Mouse (Mus musculus) CH12.LX (cell line): ENCODE results near the gene Zfyve1. TPM values are rescaled to one million over a fixed set of nuclear protein-coding genes. Genes with fewer than 3 reads are reported as not detected.

Source experiments
- DNase-seq: peaks from one replicate; pipeline ENCODE4 v3.0.0-alpha.2; 2013; ENCODE audit errors: extremely low read depth
- H3K27ac ChIP-seq: 2 replicates; pipeline ENCODE4 v1.5.1; 2012; ENCODE audit warnings: low read depth, mild to moderate bottlenecking, control low read depth, moderate library complexity; ENCODE audit not compliant: insufficient read depth
- H3K27me3 ChIP-seq: replicated peaks from 2 replicates; pipeline ENCODE3; 2012; ENCODE audit warnings: inconsistent platforms
- H3K36me3 ChIP-seq, 2 experiments: replicated peaks in 1 of 2; 2 replicates each; pipeline versions ENCODE3 to v1.6.1; 2012; ENCODE audit warnings: inconsistent platforms in 1 of 2, low read length in 1 of 2, mild to moderate bottlenecking in 1 of 2, mixed read lengths in 1 of 2, moderate library complexity in 1 of 2; ENCODE audit not compliant: control insufficient read depth in 1 of 2, insufficient read depth in 1 of 2
- H3K4me1 ChIP-seq, 2 experiments: 2 replicates each; pipeline ENCODE4 v1.6.1; 2012; ENCODE audit warnings: inconsistent platforms in 1 of 2, moderate library complexity in 1 of 2; ENCODE audit not compliant: insufficient read depth in 2 of 2, control insufficient read depth in 1 of 2
- H3K4me2 ChIP-seq: 2 replicates; pipeline ENCODE4 v1.6.1; 2012; ENCODE audit warnings: low read depth, mild to moderate bottlenecking, control low read depth; ENCODE audit not compliant: poor library complexity, insufficient read depth, severe bottlenecking
- H3K4me3 ChIP-seq, 3 experiments: fragments of 150-350 bp in 1 of 3; sonication (generic) in 1 of 3; replicated peaks in 1 of 3; 2 replicates each; pipeline versions ENCODE3 to v1.5.1; 2011 to 2012; ENCODE audit warnings: low read depth in 2 of 3, low read length in 2 of 3, mild to moderate bottlenecking in 2 of 3, moderate library complexity in 2 of 3, control low read depth in 1 of 3, improper control_type of control experiment in 1 of 3, inconsistent platforms in 1 of 3, mixed read lengths in 1 of 3; ENCODE audit not compliant: poor library complexity in 1 of 3
- H3K79me2 ChIP-seq: replicated peaks from 2 replicates; pipeline ENCODE4 v1.6.1; 2012; ENCODE audit warnings: mild to moderate bottlenecking, moderate library complexity; ENCODE audit not compliant: control insufficient read depth, poor library complexity, insufficient read depth, severe bottlenecking; ENCODE audit errors: extremely low read depth
- H3K9ac ChIP-seq: 2 replicates; pipeline ENCODE4 v1.6.1; 2012; ENCODE audit warnings: low read depth, mild to moderate bottlenecking, control low read depth, moderate library complexity; ENCODE audit not compliant: insufficient read depth
- H3K9me3 ChIP-seq: replicated peaks from 2 replicates; pipeline ENCODE3; 2012; ENCODE audit warnings: low read length, inconsistent platforms, mixed read lengths
- BHLHE40 ChIP-seq: IDR thresholded peaks from 2 replicates; pipeline ENCODE4 v1.6.1; 2011; ENCODE audit warnings: mild to moderate bottlenecking, low read depth, low read length, improper control_type of control experiment
- CHD1 ChIP-seq: IDR thresholded peaks from 2 replicates; pipeline ENCODE4 v1.6.1; 2012; ENCODE audit warnings: low read depth, low read length, improper control_type of control experiment, inconsistent platforms
- CTCF ChIP-seq, 2 experiments: IDR thresholded peaks in 1 of 2; conservative IDR thresholded peaks in 1 of 2; 2 replicates each; pipeline ENCODE4 v1.5.1; 2011 to 2012; ENCODE audit warnings: low read depth in 2 of 2, low read length in 2 of 2, improper control_type of control experiment in 1 of 2, inconsistent platforms in 1 of 2, mild to moderate bottlenecking in 1 of 2, moderate library complexity in 1 of 2
- E2F4 ChIP-seq: IDR thresholded peaks from 2 replicates; pipeline ENCODE4 v1.6.1; 2011; ENCODE audit warnings: low read depth, low read length, improper control_type of control experiment; ENCODE audit not compliant: insufficient replicate concordance
- ELF1 ChIP-seq: IDR thresholded peaks from 2 replicates; pipeline ENCODE4 v1.6.1; 2014; ENCODE audit warnings: low read depth, mild to moderate bottlenecking, inconsistent platforms, low read length, improper control_type of control experiment
- EP300 ChIP-seq: IDR thresholded peaks from 2 replicates; pipeline ENCODE4 v1.6.1; 2011; ENCODE audit warnings: low read length, improper control_type of control experiment
- GABPA ChIP-seq: IDR thresholded peaks from 2 replicates; pipeline ENCODE4 v1.6.1; 2012; ENCODE audit warnings: low read depth, low read length, improper control_type of control experiment, inconsistent platforms; ENCODE audit not compliant: insufficient replicate concordance
- HCFC1 ChIP-seq: IDR thresholded peaks from 2 replicates; pipeline ENCODE4 v1.6.1; 2012; ENCODE audit warnings: low read depth, mild to moderate bottlenecking, inconsistent platforms, low read length, improper control_type of control experiment
- IRF4 ChIP-seq: IDR thresholded peaks from 2 replicates; pipeline ENCODE4 v1.6.1; 2014; ENCODE audit warnings: low read depth, mild to moderate bottlenecking, inconsistent platforms, low read length, improper control_type of control experiment
- JUN ChIP-seq: IDR thresholded peaks from 2 replicates; pipeline ENCODE4 v1.6.1; 2011; ENCODE audit warnings: low read depth, mild to moderate bottlenecking, low read length, improper control_type of control experiment, moderate library complexity; ENCODE audit not compliant: insufficient read depth
- JUND ChIP-seq: conservative IDR thresholded peaks from 2 replicates; pipeline ENCODE4 v1.6.1; 2011; ENCODE audit warnings: low read depth, low read length, improper control_type of control experiment
- KAT2A ChIP-seq: IDR thresholded peaks from 2 replicates; pipeline ENCODE4 v1.6.1; 2012; ENCODE audit warnings: low read length, improper control_type of control experiment, inconsistent platforms; ENCODE audit not compliant: insufficient replicate concordance
- MAX ChIP-seq: IDR thresholded peaks from 2 replicates; pipeline ENCODE4 v1.6.1; 2011; ENCODE audit warnings: low read length, improper control_type of control experiment
- MEF2A ChIP-seq: IDR thresholded peaks from 2 replicates; pipeline ENCODE4 v1.6.1; 2014; ENCODE audit warnings: low read depth, mild to moderate bottlenecking, inconsistent platforms, low read length, improper control_type of control experiment, borderline replicate concordance
- MYC ChIP-seq: IDR thresholded peaks from 2 replicates; pipeline ENCODE4 v1.6.1; 2011; ENCODE audit warnings: low read depth, mild to moderate bottlenecking, improper control_type of control experiment, low read length
- NRF1 ChIP-seq: IDR thresholded peaks from 2 replicates; pipeline ENCODE4 v1.6.1; 2014; ENCODE audit warnings: low read depth, mild to moderate bottlenecking, inconsistent platforms, low read length, improper control_type of control experiment, moderate library complexity
- PAX5 ChIP-seq: IDR thresholded peaks from 2 replicates; pipeline ENCODE4 v1.6.1; 2012; ENCODE audit warnings: low read length, inconsistent platforms, mixed read lengths
- POLR2AphosphoS2 ChIP-seq: IDR thresholded peaks from 2 replicates; pipeline ENCODE4 v1.6.1; 2011; ENCODE audit warnings: low read depth, low read length, improper control_type of control experiment
- SIN3A ChIP-seq: IDR thresholded peaks from 2 replicates; pipeline ENCODE4 v1.6.1; 2012; ENCODE audit warnings: low read length, improper control_type of control experiment, inconsistent platforms
- SMC3 ChIP-seq: IDR thresholded peaks from 2 replicates; pipeline ENCODE4 v1.6.1; 2011; ENCODE audit warnings: low read depth, low read length, improper control_type of control experiment
- TBP ChIP-seq: conservative IDR thresholded peaks from 2 replicates; pipeline ENCODE4 v1.6.1; 2011; ENCODE audit warnings: low read depth, low read length, improper control_type of control experiment
- TCF12 ChIP-seq: IDR thresholded peaks from 2 replicates; pipeline ENCODE4 v1.6.1; 2014; ENCODE audit warnings: low read depth, mild to moderate bottlenecking, inconsistent platforms, low read length, improper control_type of control experiment
- UBTF ChIP-seq: IDR thresholded peaks from 2 replicates; pipeline ENCODE4 v1.6.1; 2012; ENCODE audit warnings: low read depth, mild to moderate bottlenecking, inconsistent platforms, low read length, improper control_type of control experiment, moderate library complexity
- USF1 ChIP-seq: IDR thresholded peaks from 2 replicates; pipeline ENCODE4 v1.6.1; 2014; ENCODE audit warnings: low read depth, mild to moderate bottlenecking, inconsistent platforms, low read length, improper control_type of control experiment
- USF2 ChIP-seq: conservative IDR thresholded peaks from 2 replicates; pipeline ENCODE4 v1.6.1; 2011; ENCODE audit warnings: low read depth, low read length, improper control_type of control experiment
- ZC3H11A ChIP-seq: IDR thresholded peaks from 2 replicates; pipeline ENCODE4 v1.6.1; 2012; ENCODE audit warnings: low read depth, mild to moderate bottlenecking, inconsistent platforms, low read length, improper control_type of control experiment
- ZKSCAN1 ChIP-seq: IDR thresholded peaks from 2 replicates; pipeline ENCODE4 v1.6.1; 2012; ENCODE audit warnings: low read depth, inconsistent platforms, low read length, improper control_type of control experiment, borderline replicate concordance
- ZMIZ1 ChIP-seq: IDR thresholded peaks from 2 replicates; pipeline ENCODE4 v1.6.1; 2012; ENCODE audit warnings: low read depth, mild to moderate bottlenecking, inconsistent platforms, low read length, improper control_type of control experiment
- dilution Hi-C: fragments of 300-500 bp; cut with MboI; formaldehyde crosslinking; loops from 2 replicates; pipeline ENCODE4 v1.14.3; 2020; ENCODE audit warnings: low sequenced_read_pairs; ENCODE audit not compliant: extremely low pct_unique_long_range_greater_than_20kb, extremely low pct_ligation_motif_present
- in situ Hi-C: fragments of 300-500 bp; cut with MboI; formaldehyde crosslinking; loops from 3 replicates; pipeline ENCODE4 v1.14.3; 2019; ENCODE audit warnings: low sequenced_read_pairs, low pct_ligation_motif_present, low pct_unique_long_range_greater_than_20kb, mixed read lengths
- polyA plus RNA-seq: library from polyadenylated mRNA; unstranded; fragments of >175 nt; gene quantifications from 2 replicates; pipeline ENCODE4 v1.2.1, GENCODE M21; 2012; ENCODE audit warnings: low read depth; ENCODE audit not compliant: insufficient read length
- total RNA-seq, 2 experiments: library from RNA; depleted of rRNA; stranded (reverse); fragments of 300-350 nt in 1 of 2; fragments of >200 nt in 1 of 2; gene quantifications; 2 replicates each; pipeline ENCODE4 v1.2.3; 2012 to 2014

Gene Zfyve1
- total and polyA plus RNA-seq, 3 experiments: 6.0 to 17.6 (median 7.2) TPM

GRCm38 (mm10) chr12:83532966-83533365 lies 64.1 kb downstream of the Zfyve1 start:
- no peak overlapping the region for H3K27ac ChIP-seq
- H3K27me3 ChIP-seq: no peaks in the 10 kb centered on the region
- no peak for TF ChIP-seq UBTF
- TF ChIP-seq PAX5: no peak
- no peak for TF ChIP-seq ZKSCAN1
- no peak for TF ChIP-seq TBP
- no peak for TF ChIP-seq E2F4
- no peak for TF ChIP-seq EP300
- no peak for TF ChIP-seq HCFC1
- TF ChIP-seq SMC3: no peak
- TF ChIP-seq GABPA: no peak
- no peak for TF ChIP-seq USF2
- no peak for TF ChIP-seq BHLHE40
- no peak for TF ChIP-seq CTCF (conservative IDR thresholded peaks at IDR 0.05 in 1 of 2, IDR thresholded peaks at IDR 0.05 in 1 of 2; ENCODE audit: low read depth in 2 of 2, low read length in 2 of 2)
- TF ChIP-seq ZC3H11A: no peak
- no peak for TF ChIP-seq CHD1
- no peak for TF ChIP-seq POLR2AphosphoS2
- no peak for TF ChIP-seq KAT2A
- no peak for TF ChIP-seq ZMIZ1
- TF ChIP-seq ELF1: no peak
- H3K4me3 ChIP-seq: no peak overlapping the region
- peaks cover 21 to 84% of the 10 kb centered on the region in 2 experiments for H3K36me3 ChIP-seq
- dilution Hi-C loops: no loop called here
- no peak for DNase-seq
- in situ Hi-C loops: no loop called here
- no peak overlapping the region for H3K4me2 ChIP-seq
- no peaks in the 10 kb centered on the region for H3K9me3 ChIP-seq
- H3K79me2 ChIP-seq: no peaks in the 10 kb centered on the region
- H3K9ac ChIP-seq: no peak overlapping the region
- peaks cover 13 to 15% of the 10 kb centered on the region in 2 experiments for H3K4me1 ChIP-seq

- no peak overlapping the region for H3K4me2 ChIP-seq
- no peaks in the 10 kb centered on the region for H3K9me3 ChIP-seq
- no peak overlapping the region for H3K4me3 ChIP-seq
- no peaks in the 10 kb centered on the region for H3K27me3 ChIP-seq
- H3K9ac ChIP-seq: no peak overlapping the region
- H3K36me3 ChIP-seq: peaks cover 20 to 83% of the 10 kb centered on the region in 2 experiments
- dilution Hi-C loops (no loop called here), in situ Hi-C loops (no loop called here)
- H3K4me1 ChIP-seq: peaks cover 15% of the 10 kb centered on the region in 2 experiments
- no peaks in the 10 kb centered on the region for H3K79me2 ChIP-seq
- no peak for DNase-seq
- no peak overlapping the region for H3K27ac ChIP-seq
- no peak for TF ChIP-seq MAX
- no peak for TF ChIP-seq CHD1
- TF ChIP-seq SMC3: no peak
- no peak for TF ChIP-seq IRF4
- TF ChIP-seq E2F4: no peak
- TF ChIP-seq KAT2A: no peak
- TF ChIP-seq USF2: no peak
- TF ChIP-seq MEF2A: no peak
- TF ChIP-seq USF1: no peak
- no peak for TF ChIP-seq MYC
- no peak for TF ChIP-seq JUND
- TF ChIP-seq ELF1: no peak
- TF ChIP-seq JUN: no peak
- TF ChIP-seq TCF12: no peak
- TF ChIP-seq TBP: no peak
- TF ChIP-seq NRF1: no peak
- TF ChIP-seq UBTF: no peak
- no peak for TF ChIP-seq SIN3A
Measured at GRCm38 (mm10) chr12:83531992-83532391, 65.0 kb downstream of the Zfyve1 start.
